Mouse (Mus musculus) brown adipose tissue, adult 24 weeks (tissue): ENCODE results near the gene Plxnc1. TPM values are rescaled to one million over a fixed set of nuclear protein-coding genes. Genes with fewer than 3 reads are reported as not detected.

Experiments used
- H3K27ac ChIP-seq: fragments of 200-500 bp; replicated peaks from 2 replicates; pipeline ENCODE4 v1.5.1; 2012; ENCODE audit warnings: low read depth, mild to moderate bottlenecking, low read length
- H3K4me1 ChIP-seq: fragments of 200-500 bp; 2 replicates; pipeline ENCODE4 v1.6.1; 2012; ENCODE audit warnings: low read length, mixed read lengths; ENCODE audit not compliant: control insufficient read depth, insufficient read depth, insufficient read length
- H3K4me3 ChIP-seq: fragments of 200-500 bp; 2 replicates; pipeline ENCODE4 v1.5.1; 2012; ENCODE audit warnings: low read depth, mild to moderate bottlenecking, low read length, moderate library complexity; ENCODE audit not compliant: insufficient read depth
- polyA plus RNA-seq: library from polyadenylated mRNA; stranded (reverse); fragments of >200 nt; gene quantifications from 2 replicates; pipeline ENCODE4 v1.2.4, GENCODE M21; 2012; ENCODE audit not compliant: missing spikeins, insufficient read depth, insufficient read length

Plxnc1 gene
- polyA plus RNA-seq, 1 experiment, result 1.1 TPM

GRCm38 (mm10) chr10:94777576-94777975, 167.1 kb downstream of the Plxnc1 start:
- H3K27ac ChIP-seq, result no peak overlapping the region
- no peak overlapping the region for H3K4me3 ChIP-seq
- no peaks in the 10 kb centered on the region for H3K4me1 ChIP-seq

GRCm38 (mm10) chr10:94771496-94771895, 173.1 kb downstream of the Plxnc1 start:
- Histone ChIP-seq H3K4me1 (no peaks in the 10 kb centered on the region), H3K4me3 (no peak overlapping the region), H3K27ac (no peak overlapping the region)

- H3K4me3 ChIP-seq, result no peak overlapping the region
- H3K4me1 ChIP-seq, result no peaks in the 10 kb centered on the region
- H3K27ac ChIP-seq, result no peak overlapping the region
Observed at GRCm38 (mm10) chr10:94747011-94747410, 197.6 kb downstream of the Plxnc1 start.

GRCm38 (mm10) chr10:94741459-94741858, 203.2 kb downstream of the Plxnc1 start:
- H3K4me3 ChIP-seq, result no peak overlapping the region

More at GRCm38 (mm10) chr10:94741459-94741858, 203.2 kb downstream of the Plxnc1 start:
- Histone ChIP-seq H3K27ac (no peak overlapping the region), H3K4me1 (no peaks in the 10 kb centered on the region)
